Mouse (Mus musculus): ENCODE data around the gene Gins2. TPM values are rescaled to one million over a fixed set of nuclear protein-coding genes. Genes with fewer than 3 reads are reported as not detected.

Gins2 gene
- polyA plus RNA-seq, 1 experiment from 2014 or later, result 81.7 TPM

DNA sequence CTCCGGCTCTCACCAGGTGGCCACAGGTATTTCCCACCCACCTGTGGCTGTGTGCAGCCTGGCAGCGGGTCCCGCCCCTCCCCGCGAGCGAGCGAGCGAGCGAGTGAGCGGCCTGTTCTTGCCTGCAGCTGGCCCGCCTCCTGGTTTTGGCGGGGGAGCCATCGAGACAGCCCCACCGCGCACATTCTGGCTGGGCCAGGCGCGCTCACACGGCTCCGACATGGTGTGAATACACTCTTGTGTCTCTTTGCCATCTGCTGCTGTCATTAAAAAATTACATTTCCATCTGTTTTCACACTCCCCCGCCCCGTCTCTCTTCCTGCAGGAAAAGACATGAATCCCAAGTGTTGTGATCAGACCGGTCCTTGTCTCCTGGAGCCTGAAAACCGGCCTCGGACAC, 9.5 kb upstream of the Gins2 start:
- peak overlapping the region; percentile 17 for H3K4me3 ChIP-seq (replicated peaks)
- H3K4me2 ChIP-seq (replicated peaks), result peak overlapping the region; percentile 43
- H3K36me3 ChIP-seq, result no peaks in the 10 kb centered on the region
- 0 out of 2 replicates have a peak overlapping the region, but pooled peaks have one; percentile 29 for H3K27ac ChIP-seq (replicated peaks)
- no peak overlapping the region for H3K9ac ChIP-seq
- peaks cover 19% of the 10 kb centered on the region for H3K4me1 ChIP-seq
- no peaks in the 10 kb centered on the region for H3K27me3 ChIP-seq
- no peaks in the 10 kb centered on the region for H3K9me3 ChIP-seq (replicated peaks)
- ATAC-seq (ENCODE audit: insufficient number of reproducible peaks, low FRiP score, low TSS enrichment, low read depth), result peak; percentile 39; the same call in 1 of the 2 replicates
- 13% methylated on average over 24 of the region's 24 CpGs for WGBS

DNA sequence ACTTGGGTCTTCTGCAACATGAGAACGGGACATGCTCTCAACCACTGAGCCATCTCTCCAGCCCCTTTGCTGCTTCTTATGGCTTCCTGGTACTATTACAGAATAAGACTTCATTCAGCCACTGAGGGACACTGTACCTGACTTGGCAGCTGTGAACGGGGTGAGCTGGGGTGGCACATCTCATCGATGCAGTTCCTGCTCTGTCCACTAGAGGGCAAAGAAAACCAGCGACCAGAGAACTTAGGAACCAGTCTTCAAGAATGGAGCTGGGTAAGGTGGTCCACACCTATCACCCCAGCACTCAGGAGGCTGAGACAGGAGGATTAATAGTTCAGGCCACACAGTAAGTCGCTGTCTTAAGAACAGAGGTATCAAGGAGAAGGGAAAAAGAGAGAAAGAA, 6.9 kb upstream of the Gins2 start:
- Histone ChIP-seq H3K4me2 (replicated peaks) (no peak overlapping the region), H3K36me3 (no peaks in the 10 kb centered on the region), H3K4me1 (peaks cover 14% of the 10 kb centered on the region), H3K9ac (no peak overlapping the region), H3K4me3 (replicated peaks) (no peak overlapping the region), H3K27me3 (no peaks in the 10 kb centered on the region), H3K27ac (replicated peaks) (no peak overlapping the region), H3K9me3 (replicated peaks) (no peaks in the 10 kb centered on the region)
- 13% methylated on average over 5 of the region's 5 CpGs for WGBS
- ATAC-seq (ENCODE audit: insufficient number of reproducible peaks, low FRiP score, low TSS enrichment, low read depth), result no peak

DNA sequence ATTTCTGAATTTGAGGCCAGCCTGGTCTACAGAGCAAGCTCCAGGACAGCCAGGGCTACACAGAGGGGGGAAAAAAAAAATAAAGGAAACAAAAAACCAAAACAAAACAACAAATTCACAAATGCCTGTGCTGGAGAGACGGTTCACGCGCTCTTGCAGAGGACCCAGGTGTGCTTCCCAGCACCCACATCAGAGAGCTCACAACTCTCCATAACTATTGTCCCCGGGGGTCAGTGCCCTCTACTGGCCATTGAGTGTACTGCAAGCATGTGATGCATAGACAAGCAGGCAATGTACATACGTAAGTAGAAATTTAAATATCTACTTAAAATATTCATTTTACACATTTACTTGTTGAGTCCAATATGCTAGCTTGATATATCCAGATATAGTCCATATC, 5.5 kb upstream of the Gins2 start:
- no peak overlapping the region for H3K4me2 ChIP-seq (replicated peaks)
- 84% methylated on average over 5 of the region's 5 CpGs for WGBS
- H3K36me3 ChIP-seq, result no peaks in the 10 kb centered on the region
- no peak overlapping the region for H3K4me3 ChIP-seq (replicated peaks)
- peaks cover 20% of the 10 kb centered on the region for H3K4me1 ChIP-seq
- H3K27me3 ChIP-seq, result no peaks in the 10 kb centered on the region
- ATAC-seq (ENCODE audit: insufficient number of reproducible peaks, low FRiP score, low TSS enrichment, low read depth), result no peak
- no peaks in the 10 kb centered on the region for H3K9me3 ChIP-seq (replicated peaks)
- no peak overlapping the region for H3K27ac ChIP-seq (replicated peaks)
- H3K9ac ChIP-seq, result no peak overlapping the region

DNA sequence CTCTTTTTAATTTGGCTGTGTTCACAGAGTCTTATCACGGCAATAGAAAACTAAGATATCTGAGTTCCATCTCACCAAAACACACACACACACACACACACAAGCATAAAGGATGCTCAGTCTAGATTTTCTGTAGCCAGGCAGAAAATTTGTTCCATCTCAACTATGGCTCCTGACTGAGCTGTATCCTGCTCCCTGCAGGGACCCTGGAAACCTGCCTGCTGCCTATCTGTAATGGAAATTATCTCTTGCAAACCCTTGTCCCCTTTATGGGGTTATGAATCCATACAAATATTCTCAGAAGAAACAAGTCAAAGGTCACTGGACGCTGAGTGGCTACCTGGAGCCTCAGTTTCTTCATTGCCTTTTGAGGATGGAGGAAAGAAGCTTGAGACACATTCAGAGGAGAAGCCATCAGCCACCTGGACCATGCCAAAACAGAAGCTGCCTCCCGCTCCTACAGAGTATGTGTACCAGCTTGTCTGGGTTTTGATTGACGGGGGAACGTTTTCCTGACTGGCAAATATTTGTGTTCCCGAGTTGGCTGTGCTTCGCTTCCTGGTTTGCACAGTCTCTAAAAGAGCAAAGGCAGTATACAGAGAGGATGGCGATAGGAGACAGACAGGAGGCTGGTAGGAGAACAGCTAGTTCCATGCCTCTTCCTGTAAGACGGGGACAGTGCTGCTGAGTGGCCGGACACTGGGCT, 2.6 kb upstream of the Gins2 start:
- Histone ChIP-seq H3K36me3 (no peaks in the 10 kb centered on the region), H3K4me3 (replicated peaks) (no peak overlapping the region), H3K27me3 (no peaks in the 10 kb centered on the region), H3K27ac (replicated peaks) (no peak overlapping the region; the same call in 1 of the 2 replicates), H3K9ac (no peak overlapping the region), H3K4me1 (peaks cover 21% of the 10 kb centered on the region), H3K4me2 (replicated peaks) (no peak overlapping the region), H3K9me3 (replicated peaks) (no peaks in the 10 kb centered on the region)
- 51% methylated on average over 10 of the region's 10 CpGs for WGBS
- no peak for ATAC-seq (ENCODE audit: insufficient number of reproducible peaks, low FRiP score, low TSS enrichment, low read depth)

DNA sequence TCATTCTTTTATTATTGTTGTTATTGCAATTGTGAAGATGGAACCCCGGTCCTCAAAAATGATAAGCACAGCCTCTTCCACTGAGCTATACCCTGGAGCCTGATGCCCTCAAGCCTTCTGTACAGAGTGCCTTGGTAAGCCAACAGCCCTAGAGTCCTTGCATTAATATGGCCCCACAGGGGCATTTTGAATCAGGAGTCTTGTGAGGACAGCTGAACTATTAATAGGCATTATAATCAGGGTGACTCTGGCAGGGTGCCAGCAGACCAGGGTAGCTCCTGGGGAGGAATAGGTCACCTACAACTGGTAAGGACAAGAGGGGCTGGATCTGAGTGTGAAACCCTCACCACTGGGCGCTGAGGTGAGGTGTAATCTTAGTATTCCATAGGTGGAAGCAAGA, 817 bp upstream of the Gins2 start:
- H3K36me3 ChIP-seq, result peaks cover 10% of the 10 kb centered on the region
- peak overlapping the region; percentile 44; the same call in 1 of the 2 replicates for H3K9ac ChIP-seq
- WGBS, result 56% methylated on average over 2 of the region's 2 CpGs
- no peaks in the 10 kb centered on the region for H3K27me3 ChIP-seq
- H3K4me3 ChIP-seq (replicated peaks), result peak overlapping the region; percentile 75
- H3K4me1 ChIP-seq, result peaks cover 21% of the 10 kb centered on the region
- H3K4me2 ChIP-seq (replicated peaks), result peak overlapping the region; percentile 67
- no peak for ATAC-seq (ENCODE audit: insufficient number of reproducible peaks, low FRiP score, low TSS enrichment, low read depth)
- peak overlapping the region; percentile 68 for H3K27ac ChIP-seq (replicated peaks)
- H3K9me3 ChIP-seq (replicated peaks), result no peaks in the 10 kb centered on the region

DNA sequence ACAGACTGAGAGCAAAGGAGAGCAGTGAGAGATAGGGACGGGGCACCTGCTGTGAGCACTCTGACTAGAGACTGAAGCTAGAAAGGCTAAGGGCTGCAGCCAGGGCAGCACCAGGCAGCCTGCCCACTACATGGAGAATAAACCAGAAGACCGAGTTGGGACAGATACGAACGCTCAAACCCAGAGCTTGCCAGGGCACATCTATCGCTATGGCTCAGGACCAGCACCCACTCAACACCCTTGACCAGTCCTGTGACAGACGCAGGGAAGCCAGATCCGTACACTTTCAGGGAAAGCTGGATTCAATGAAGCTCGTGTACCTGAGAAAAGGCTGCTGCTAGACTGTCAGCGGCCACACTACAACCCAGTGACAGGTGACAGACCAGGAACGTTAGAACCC, 3.6 kb downstream of the Gins2 start:
- Histone ChIP-seq H3K9me3 (replicated peaks) (no peaks in the 10 kb centered on the region), H3K27ac (replicated peaks) (no peak overlapping the region), H3K9ac (no peak overlapping the region), H3K4me2 (replicated peaks) (no peak overlapping the region), H3K36me3 (peaks cover 43% of the 10 kb centered on the region), H3K4me1 (peaks cover 18% of the 10 kb centered on the region), H3K27me3 (no peaks in the 10 kb centered on the region), H3K4me3 (replicated peaks) (no peak overlapping the region)
- no peak for ATAC-seq (ENCODE audit: insufficient number of reproducible peaks, low FRiP score, low TSS enrichment, low read depth)
- WGBS, result 88% methylated on average over 10 of the region's 10 CpGs

DNA sequence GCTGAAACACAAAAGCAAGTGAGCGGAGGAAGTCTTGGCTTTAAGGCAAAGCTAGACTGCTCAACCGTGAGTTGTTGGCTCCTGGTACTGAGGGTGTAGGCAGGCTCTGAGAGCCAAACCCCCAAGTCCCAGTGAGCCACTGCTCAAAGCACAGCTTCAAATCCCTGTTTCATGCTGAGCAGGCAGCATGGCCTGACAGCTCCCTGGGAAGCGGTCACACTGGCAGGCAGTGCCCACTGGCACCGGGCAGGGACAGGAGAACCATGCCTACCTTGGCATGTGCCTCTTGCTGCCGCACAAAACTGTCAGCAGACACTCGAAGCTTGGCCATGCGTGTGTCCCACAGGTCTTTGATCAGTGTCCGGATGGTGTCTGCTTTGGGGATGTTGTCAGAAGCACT, 7.3 kb downstream of the Gins2 start:
- no peak overlapping the region for H3K27ac ChIP-seq (replicated peaks)
- H3K4me3 ChIP-seq (replicated peaks), result no peak overlapping the region
- no peaks in the 10 kb centered on the region for H3K27me3 ChIP-seq
- H3K4me1 ChIP-seq, result peaks cover 7% of the 10 kb centered on the region; the same call in 1 of the 2 replicates
- 92% methylated on average over 8 of the region's 8 CpGs for WGBS
- H3K9me3 ChIP-seq (replicated peaks), result no peaks in the 10 kb centered on the region
- no peak overlapping the region for H3K4me2 ChIP-seq (replicated peaks)
- no peak overlapping the region for H3K9ac ChIP-seq
- H3K36me3 ChIP-seq, result peaks cover 78% of the 10 kb centered on the region
- no peak for ATAC-seq (ENCODE audit: insufficient number of reproducible peaks, low FRiP score, low TSS enrichment, low read depth)

DNA sequence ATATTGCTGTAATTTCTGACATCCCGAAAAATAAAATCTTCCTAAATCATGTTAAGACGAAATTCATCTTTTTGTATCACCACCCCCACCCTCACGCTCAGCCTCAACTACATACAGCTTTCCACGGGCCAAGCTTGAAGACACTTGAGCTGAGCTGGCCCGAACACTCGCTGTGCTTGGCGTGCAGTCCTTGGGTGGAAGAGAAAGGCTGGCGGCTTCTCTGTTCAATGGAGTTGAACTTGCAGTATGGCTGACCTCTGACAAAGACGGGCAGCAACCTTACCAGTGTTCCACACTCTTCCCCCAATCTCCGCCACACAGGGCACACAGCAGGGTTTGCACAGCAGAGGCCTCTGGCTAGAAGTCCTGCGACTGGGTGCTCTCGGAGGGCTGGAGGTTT, 7.8 kb downstream of the Gins2 start:
- Histone ChIP-seq H3K9me3 (replicated peaks) (no peaks in the 10 kb centered on the region), H3K4me3 (replicated peaks) (no peak overlapping the region), H3K36me3 (peaks cover 83% of the 10 kb centered on the region), H3K4me2 (replicated peaks) (no peak overlapping the region), H3K9ac (no peak overlapping the region), H3K4me1 (peaks cover 7% of the 10 kb centered on the region; the same call in 1 of the 2 replicates), H3K27ac (replicated peaks) (no peak overlapping the region), H3K27me3 (no peaks in the 10 kb centered on the region)
- 90% methylated on average over 12 of the region's 12 CpGs for WGBS
- ATAC-seq (ENCODE audit: insufficient number of reproducible peaks, low FRiP score, low TSS enrichment, low read depth), result no peak

DNA sequence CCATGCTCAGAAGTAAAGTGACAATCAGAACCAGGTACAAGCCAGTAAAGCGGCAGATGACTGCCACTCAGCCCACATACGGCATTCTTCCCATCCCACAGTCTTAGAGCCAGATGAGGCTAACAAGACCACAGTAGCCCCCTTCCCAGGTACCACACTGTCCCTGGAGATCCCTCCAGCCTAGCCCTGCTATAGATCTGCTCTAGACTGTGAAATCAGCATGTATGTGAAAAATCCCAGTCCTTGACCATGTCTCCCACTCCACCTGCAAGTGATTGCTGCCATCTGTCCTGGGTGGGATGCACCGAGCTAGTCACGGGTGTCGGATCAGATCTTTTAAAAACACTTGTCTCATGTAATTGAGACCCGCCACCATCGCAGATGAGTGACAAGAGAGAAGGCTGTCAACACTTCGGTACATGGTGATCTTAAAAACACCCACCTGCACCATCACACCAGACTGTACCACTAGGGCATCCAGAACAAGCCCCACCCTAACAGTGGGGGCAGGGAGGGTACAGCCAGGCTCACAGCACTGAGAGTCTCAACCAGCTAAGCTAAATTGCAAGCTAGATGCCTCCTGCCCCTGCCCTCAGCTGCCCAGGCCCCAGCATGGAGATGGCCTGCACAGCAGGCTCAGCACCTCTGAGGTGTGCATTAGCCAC, 8.6 kb downstream of the Gins2 start:
- H3K4me3 ChIP-seq (replicated peaks), result no peak overlapping the region
- H3K9ac ChIP-seq, result no peak overlapping the region
- H3K4me1 ChIP-seq, result peaks cover 7% of the 10 kb centered on the region
- no peaks in the 10 kb centered on the region for H3K9me3 ChIP-seq (replicated peaks)
- H3K36me3 ChIP-seq, result peaks cover 86% of the 10 kb centered on the region
- WGBS, result 60% methylated on average over 8 of the region's 8 CpGs
- no peak overlapping the region for H3K27ac ChIP-seq (replicated peaks)
- no peaks in the 10 kb centered on the region for H3K27me3 ChIP-seq
- H3K4me2 ChIP-seq (replicated peaks), result no peak overlapping the region
- no peak for ATAC-seq (ENCODE audit: insufficient number of reproducible peaks, low FRiP score, low TSS enrichment, low read depth)

DNA sequence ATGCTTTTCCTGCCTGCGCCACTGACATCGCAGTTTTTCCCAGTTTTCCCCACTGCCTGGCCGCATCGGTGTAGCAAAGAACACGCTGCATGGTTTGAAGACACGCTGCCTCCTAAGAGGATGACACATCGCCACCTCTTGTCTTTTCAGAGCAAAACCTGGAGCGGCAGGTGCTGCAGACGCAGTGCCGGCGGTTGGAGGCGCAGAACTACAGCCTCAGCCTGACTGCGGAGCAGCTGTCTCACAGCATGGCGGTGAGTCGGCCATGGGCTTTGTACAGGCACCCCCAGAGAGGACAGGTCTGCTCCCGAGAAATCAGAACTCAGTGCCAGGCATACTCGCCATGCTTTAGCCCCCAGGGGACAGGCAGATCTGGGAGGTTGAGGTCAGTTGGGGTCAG, 11.3 kb downstream of the Gins2 start:
- H3K9ac ChIP-seq, result no peak overlapping the region
- H3K36me3 ChIP-seq, result peaks cover 96% of the 10 kb centered on the region
- peaks cover 12% of the 10 kb centered on the region for H3K4me1 ChIP-seq
- no peak for ATAC-seq (ENCODE audit: insufficient number of reproducible peaks, low FRiP score, low TSS enrichment, low read depth)
- 87% methylated on average over 17 of the region's 17 CpGs for WGBS
- H3K27ac ChIP-seq (replicated peaks), result no peak overlapping the region
- no peak overlapping the region for H3K4me2 ChIP-seq (replicated peaks)
- H3K4me3 ChIP-seq (replicated peaks), result no peak overlapping the region
- no peaks in the 10 kb centered on the region for H3K9me3 ChIP-seq (replicated peaks)
- no peaks in the 10 kb centered on the region for H3K27me3 ChIP-seq

DNA sequence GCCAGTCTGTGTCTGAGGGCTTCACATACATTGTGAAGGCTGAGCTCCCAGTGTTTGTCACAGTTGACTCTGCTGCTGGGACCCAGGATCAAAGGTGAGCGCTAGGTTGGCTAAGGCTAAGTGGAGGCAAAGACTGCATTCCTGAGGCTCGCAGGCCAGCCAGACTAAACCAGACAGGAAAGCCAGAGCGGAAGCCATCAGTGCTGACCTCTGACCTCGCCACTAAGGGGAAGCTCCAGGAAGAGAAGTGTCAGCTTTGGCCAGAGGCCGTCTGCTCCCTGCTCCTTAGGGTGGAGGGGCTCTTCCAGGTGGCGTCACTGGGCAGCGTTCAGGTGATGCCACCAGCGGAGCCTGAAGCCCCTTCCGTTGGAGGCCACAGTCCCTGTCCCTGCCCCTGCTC, 13.3 kb downstream of the Gins2 start:
- peaks cover 97% of the 10 kb centered on the region for H3K36me3 ChIP-seq
- peaks cover 12% of the 10 kb centered on the region for H3K4me1 ChIP-seq
- 57% methylated on average over 9 of the region's 9 CpGs for WGBS
- H3K27me3 ChIP-seq, result no peaks in the 10 kb centered on the region
- H3K27ac ChIP-seq (replicated peaks), result no peak overlapping the region
- H3K9me3 ChIP-seq (replicated peaks), result no peaks in the 10 kb centered on the region
- H3K9ac ChIP-seq, result no peak overlapping the region
- no peak for ATAC-seq (ENCODE audit: insufficient number of reproducible peaks, low FRiP score, low TSS enrichment, low read depth)
- H3K4me3 ChIP-seq (replicated peaks), result no peak overlapping the region
- H3K4me2 ChIP-seq (replicated peaks), result no peak overlapping the region

DNA sequence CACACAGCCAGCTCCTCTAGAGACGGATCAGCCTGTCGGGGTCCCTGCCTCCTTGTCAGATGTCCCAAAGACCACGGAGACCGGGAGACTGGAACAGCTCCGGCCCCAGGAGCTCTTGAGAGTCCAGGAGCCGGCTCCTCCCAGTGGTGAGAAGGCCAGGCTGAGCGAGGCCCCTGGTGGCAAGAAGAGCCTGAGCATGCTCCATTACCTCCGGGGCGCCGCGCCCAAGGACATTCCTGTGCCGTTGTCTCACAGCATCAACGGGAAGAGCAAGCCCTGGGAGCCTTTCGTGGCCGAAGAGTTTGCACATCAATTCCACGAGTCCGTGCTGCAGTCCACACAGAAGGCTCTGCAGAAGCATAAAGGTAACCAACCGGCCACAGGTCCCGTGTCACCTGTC, 14.2 kb downstream of the Gins2 start:
- Histone ChIP-seq H3K4me3 (replicated peaks) (no peak overlapping the region), H3K27me3 (no peaks in the 10 kb centered on the region), H3K27ac (replicated peaks) (no peak overlapping the region), H3K36me3 (peaks cover 95% of the 10 kb centered on the region), H3K4me2 (replicated peaks) (no peak overlapping the region), H3K9me3 (replicated peaks) (no peaks in the 10 kb centered on the region), H3K9ac (no peak overlapping the region), H3K4me1 (peaks cover 13% of the 10 kb centered on the region)
- ATAC-seq (ENCODE audit: insufficient number of reproducible peaks, low FRiP score, low TSS enrichment, low read depth), result no peak
- WGBS, result 68% methylated on average over 19 of the region's 19 CpGs

All from embryonic facial prominence, embryonic 15.5 days (tissue).